Mouse (Mus musculus): ENCODE measurements around the gene Mrpl51. TPM values are rescaled to one million over a fixed set of nuclear protein-coding genes. Genes with fewer than 3 reads are reported as not detected.
"Not testable (repeated sequence)": the region's sequence is repeated elsewhere in the genome, so short reads cannot be mapped to it uniquely, and the experiment has no call there.

Mrpl51 gene
- polyA plus RNA-seq, 1 experiment from 2014 or later, result 202 TPM

- 83% methylated on average over 8 of the region's 8 CpGs for WGBS
- no peak overlapping the region for H3K27ac ChIP-seq (ENCODE audit: low read length)
- ATAC-seq (ENCODE audit: insufficient number of reproducible peaks, insufficient read depth, low FRiP score, low read depth), result no peak
- no peak overlapping the region for H3K4me2 ChIP-seq (replicated peaks; ENCODE audit: low read depth, low read length)
- H3K4me1 ChIP-seq (ENCODE audit: control insufficient read depth, insufficient read depth, low read length), result no peaks in the 10 kb centered on the region
- H3K4me3 ChIP-seq (ENCODE audit: low read depth, low read length), result no peak overlapping the region
- no peaks in the 10 kb centered on the region for H3K9me3 ChIP-seq (ENCODE audit: control insufficient read depth, low read depth, low read length)
- H3K9ac ChIP-seq (replicated peaks; ENCODE audit: low read depth, low read length), result no peak overlapping the region
- H3K36me3 ChIP-seq (ENCODE audit: control insufficient read depth, insufficient read depth, low read length), result peaks cover 17% of the 10 kb centered on the region; the same call in 1 of the 2 replicates
- no peaks in the 10 kb centered on the region for H3K27me3 ChIP-seq (ENCODE audit: control insufficient read depth, insufficient read depth, low read length)
These were observed 36.3 kb upstream of the Mrpl51 start for GRCm38 (mm10) chr6:125155262-125155661.

DNA sequence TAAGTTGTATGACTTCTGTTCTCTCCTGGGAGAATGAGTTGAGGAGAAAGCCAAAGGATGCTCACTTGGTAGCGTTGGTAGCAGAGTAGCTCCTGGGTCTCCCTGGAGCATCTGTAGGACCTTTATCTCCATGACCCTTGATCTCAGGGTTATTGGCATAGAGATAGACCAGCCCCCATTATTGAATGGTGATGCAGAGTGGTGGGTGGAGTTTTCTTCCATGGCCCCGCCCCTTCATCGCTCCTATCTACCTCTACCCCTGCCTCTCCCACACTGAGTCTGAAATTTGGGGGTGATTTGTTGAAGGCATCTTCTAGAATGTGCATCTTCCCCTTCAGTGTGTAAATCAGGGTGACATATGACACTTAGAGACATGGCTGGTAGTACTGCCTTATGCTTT, 35.1 kb upstream of the Mrpl51 start:
- no peak overlapping the region for H3K9ac ChIP-seq (replicated peaks; ENCODE audit: low read depth, low read length)
- ATAC-seq (ENCODE audit: insufficient number of reproducible peaks, insufficient read depth, low FRiP score, low read depth), result no peak
- no peak overlapping the region for H3K4me2 ChIP-seq (replicated peaks; ENCODE audit: low read depth, low read length)
- no peak overlapping the region for H3K27ac ChIP-seq (ENCODE audit: low read length)
- no peak overlapping the region for H3K4me3 ChIP-seq (ENCODE audit: low read depth, low read length)
- 92% methylated on average over 3 of the region's 3 CpGs for WGBS
- peaks cover 29% of the 10 kb centered on the region for H3K36me3 ChIP-seq (ENCODE audit: control insufficient read depth, insufficient read depth, low read length)
- H3K9me3 ChIP-seq (ENCODE audit: control insufficient read depth, low read depth, low read length), result no peaks in the 10 kb centered on the region
- H3K4me1 ChIP-seq (ENCODE audit: control insufficient read depth, insufficient read depth, low read length), result no peaks in the 10 kb centered on the region
- H3K27me3 ChIP-seq (ENCODE audit: control insufficient read depth, insufficient read depth, low read length), result no peaks in the 10 kb centered on the region

DNA sequence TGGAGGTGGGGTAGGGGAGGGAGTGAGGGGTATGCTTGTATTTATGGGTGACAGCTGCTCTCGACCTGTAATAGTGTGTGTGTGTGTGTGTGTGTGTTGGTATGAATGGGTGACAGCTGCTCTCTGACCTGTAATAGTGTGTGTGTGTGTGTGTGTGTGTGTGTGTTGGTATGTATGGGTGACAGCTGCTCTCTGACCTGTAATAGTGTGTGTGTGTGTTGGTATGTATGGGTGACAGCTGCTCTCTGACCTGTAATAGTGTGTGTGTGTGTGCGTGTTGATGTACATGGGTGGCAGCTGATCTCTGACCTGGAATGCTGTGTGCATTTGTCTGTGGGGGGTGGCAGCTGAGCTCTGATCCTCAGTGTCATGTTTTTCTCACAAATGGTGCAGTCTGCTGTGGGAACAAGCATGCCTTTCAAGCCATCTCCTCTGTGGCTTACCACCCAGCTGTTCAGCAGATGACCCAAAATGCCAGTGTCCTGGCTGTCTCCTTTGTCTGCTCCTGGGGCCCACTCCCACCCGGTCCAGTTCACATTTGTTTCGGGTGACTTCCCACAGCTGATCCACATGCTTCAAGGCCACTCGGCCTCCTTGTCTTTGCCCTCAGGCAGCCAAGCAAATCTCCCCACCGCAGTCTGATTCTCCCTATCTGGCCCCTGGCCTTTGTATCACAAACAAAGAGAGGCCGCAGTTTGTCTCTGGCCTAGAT, 34.5 kb upstream of the Mrpl51 start:
- no peaks in the 10 kb centered on the region for H3K27me3 ChIP-seq (ENCODE audit: control insufficient read depth, insufficient read depth, low read length)
- no peak overlapping the region for H3K9ac ChIP-seq (replicated peaks; ENCODE audit: low read depth, low read length)
- 65% methylated on average over 7 of the region's 7 CpGs for WGBS
- H3K4me3 ChIP-seq (ENCODE audit: low read depth, low read length), result no peak overlapping the region
- peaks cover 30% of the 10 kb centered on the region for H3K36me3 ChIP-seq (ENCODE audit: control insufficient read depth, insufficient read depth, low read length)
- no peak overlapping the region for H3K4me2 ChIP-seq (replicated peaks; ENCODE audit: low read depth, low read length)
- H3K27ac ChIP-seq (ENCODE audit: low read length), result no peak overlapping the region
- no peaks in the 10 kb centered on the region for H3K9me3 ChIP-seq (ENCODE audit: control insufficient read depth, low read depth, low read length)
- ATAC-seq (ENCODE audit: insufficient number of reproducible peaks, insufficient read depth, low FRiP score, low read depth), result no peak
- no peaks in the 10 kb centered on the region for H3K4me1 ChIP-seq (ENCODE audit: control insufficient read depth, insufficient read depth, low read length)

DNA sequence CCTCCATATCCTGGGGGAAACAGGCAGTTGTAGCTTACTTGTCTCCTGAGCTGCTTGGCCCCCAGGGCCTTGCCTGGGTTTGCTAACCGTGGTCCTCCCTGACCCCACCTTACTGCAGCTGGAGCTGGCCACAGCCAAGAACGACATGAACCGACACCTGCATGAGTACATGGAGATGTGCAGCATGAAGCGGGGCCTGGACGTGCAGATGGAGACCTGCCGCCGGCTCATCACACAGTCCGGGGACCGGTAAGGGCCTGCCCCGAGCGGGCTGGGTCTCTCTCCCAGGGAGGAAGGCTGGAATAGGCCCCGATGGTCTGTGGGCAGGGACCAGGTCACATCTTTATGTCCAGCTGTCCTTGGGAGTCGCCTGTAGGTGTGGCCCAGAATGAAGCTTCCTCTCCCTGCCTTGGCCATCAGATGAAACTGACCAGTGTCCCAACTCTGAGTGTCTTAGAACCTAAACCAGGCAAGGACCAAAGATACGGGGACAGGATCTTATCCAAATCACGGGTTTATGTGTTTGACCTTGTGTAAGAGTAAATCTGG, 32.6 kb upstream of the Mrpl51 start:
- Histone ChIP-seq H3K4me1 (ENCODE audit: control insufficient read depth, insufficient read depth, low read length) (peaks cover 8% of the 10 kb centered on the region), H3K27me3 (ENCODE audit: control insufficient read depth, insufficient read depth, low read length) (no peaks in the 10 kb centered on the region), H3K4me2 (replicated peaks; ENCODE audit: low read depth, low read length) (no peak overlapping the region), H3K4me3 (ENCODE audit: low read depth, low read length) (no peak overlapping the region), H3K27ac (ENCODE audit: low read length) (no peak overlapping the region), H3K9ac (replicated peaks; ENCODE audit: low read depth, low read length) (no peak overlapping the region), H3K9me3 (ENCODE audit: control insufficient read depth, low read depth, low read length) (no peaks in the 10 kb centered on the region), H3K36me3 (ENCODE audit: control insufficient read depth, insufficient read depth, low read length) (peaks cover 36% of the 10 kb centered on the region)
- 83% methylated on average over 15 of the region's 15 CpGs for WGBS
- no peak for ATAC-seq (ENCODE audit: insufficient number of reproducible peaks, insufficient read depth, low FRiP score, low read depth)

- Histone ChIP-seq H3K4me1 (ENCODE audit: control insufficient read depth, insufficient read depth, low read length) (peaks cover 8% of the 10 kb centered on the region), H3K27ac (ENCODE audit: low read length) (no peak overlapping the region)
- 73% methylated on average over 7 of the region's 7 CpGs for WGBS
These were observed 31.6 kb upstream of the Mrpl51 start for GRCm38 (mm10) chr6:125159773-125160557.

GRCm38 (mm10) chr6:125160558-125160853, 31.1 kb upstream of the Mrpl51 start:
- no peaks in the 10 kb centered on the region for H3K27me3 ChIP-seq (ENCODE audit: control insufficient read depth, insufficient read depth, low read length)
- 53% methylated on average over 10 of the region's 10 CpGs for WGBS
- no peak overlapping the region for H3K9ac ChIP-seq (replicated peaks; ENCODE audit: low read depth, low read length)
- H3K36me3 ChIP-seq (ENCODE audit: control insufficient read depth, insufficient read depth, low read length), result peaks cover 37% of the 10 kb centered on the region
- no peak overlapping the region for H3K4me3 ChIP-seq (ENCODE audit: low read depth, low read length)
- H3K9me3 ChIP-seq (ENCODE audit: control insufficient read depth, low read depth, low read length), result no peaks in the 10 kb centered on the region
- H3K4me1 ChIP-seq (ENCODE audit: control insufficient read depth, insufficient read depth, low read length), result peaks cover 8% of the 10 kb centered on the region
- no peak overlapping the region for H3K4me2 ChIP-seq (replicated peaks; ENCODE audit: low read depth, low read length)
- no peak for ATAC-seq (ENCODE audit: insufficient number of reproducible peaks, insufficient read depth, low FRiP score, low read depth)
- H3K27ac ChIP-seq (ENCODE audit: low read length), result no peak overlapping the region

More at GRCm38 (mm10) chr6:125159773-125160557, 31.6 kb upstream of the Mrpl51 start:
- H3K4me2 ChIP-seq (replicated peaks; ENCODE audit: low read depth, low read length), result no peak overlapping the region
- H3K9ac ChIP-seq (replicated peaks; ENCODE audit: low read depth, low read length), result no peak overlapping the region
- H3K4me3 ChIP-seq (ENCODE audit: low read depth, low read length), result no peak overlapping the region
- peaks cover 37% of the 10 kb centered on the region for H3K36me3 ChIP-seq (ENCODE audit: control insufficient read depth, insufficient read depth, low read length)
- no peaks in the 10 kb centered on the region for H3K27me3 ChIP-seq (ENCODE audit: control insufficient read depth, insufficient read depth, low read length)
- no peaks in the 10 kb centered on the region for H3K9me3 ChIP-seq (ENCODE audit: control insufficient read depth, low read depth, low read length)
- no peak for ATAC-seq (ENCODE audit: insufficient number of reproducible peaks, insufficient read depth, low FRiP score, low read depth)

DNA sequence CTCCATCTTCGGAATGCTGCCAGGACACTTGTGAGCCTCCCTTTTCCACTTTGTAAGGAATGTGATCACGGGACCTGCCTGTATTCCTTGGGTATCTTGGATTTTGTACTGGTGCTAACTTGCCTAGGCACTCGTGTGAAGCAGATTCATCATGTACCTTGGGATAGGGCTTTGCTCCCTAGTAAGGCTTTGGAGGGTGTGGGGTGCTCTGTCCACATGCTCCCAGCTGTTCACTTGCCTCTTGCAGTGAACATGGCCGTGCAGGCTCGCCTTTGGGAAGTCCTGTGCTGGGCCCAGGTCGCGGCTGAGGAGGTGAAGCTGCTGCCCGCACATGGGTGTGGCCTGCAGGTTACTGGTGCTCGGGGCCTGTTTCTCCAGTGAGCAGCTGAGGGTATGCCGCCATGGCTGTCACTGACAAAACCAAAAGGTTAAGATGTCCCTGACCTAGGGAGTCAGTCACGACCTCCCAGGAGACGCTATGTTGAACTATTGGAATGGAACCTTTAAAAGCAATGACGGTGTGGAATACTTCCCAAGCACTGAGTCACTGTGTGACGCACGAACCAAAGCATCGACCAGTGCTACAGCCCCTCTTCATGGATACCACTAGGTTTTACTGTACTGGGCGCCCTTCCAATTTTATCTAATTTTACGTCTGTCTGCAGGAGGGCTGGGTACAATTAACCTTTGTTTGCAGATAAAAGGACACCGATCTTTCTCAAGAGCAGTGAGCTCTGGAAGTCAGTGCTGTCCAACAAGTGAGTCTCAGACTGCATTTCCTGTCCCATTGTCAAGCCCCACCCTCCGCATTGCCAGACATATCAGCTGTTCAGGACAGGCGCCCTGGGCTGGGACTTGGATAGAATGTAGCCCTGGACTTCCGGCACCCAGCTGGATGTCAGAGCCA, 30.5 kb upstream of the Mrpl51 start:
- 20% methylated on average over 22 of the region's 22 CpGs for WGBS
- H3K4me1 ChIP-seq (ENCODE audit: control insufficient read depth, insufficient read depth, low read length), result peaks cover 8% of the 10 kb centered on the region
- no peak overlapping the region for H3K4me3 ChIP-seq (ENCODE audit: low read depth, low read length)
- no peak for ATAC-seq (ENCODE audit: insufficient number of reproducible peaks, insufficient read depth, low FRiP score, low read depth)
- no peaks in the 10 kb centered on the region for H3K27me3 ChIP-seq (ENCODE audit: control insufficient read depth, insufficient read depth, low read length)
- H3K9ac ChIP-seq (replicated peaks; ENCODE audit: low read depth, low read length), result no peak overlapping the region
- H3K27ac ChIP-seq (ENCODE audit: low read length), result no peak overlapping the region; the same call in 1 of the 2 replicates
- H3K9me3 ChIP-seq (ENCODE audit: control insufficient read depth, low read depth, low read length), result no peaks in the 10 kb centered on the region
- H3K4me2 ChIP-seq (replicated peaks; ENCODE audit: low read depth, low read length), result no peak overlapping the region
- H3K36me3 ChIP-seq (ENCODE audit: control insufficient read depth, insufficient read depth, low read length), result peaks cover 37% of the 10 kb centered on the region

- 10% methylated on average over 2 of the region's 5 CpGs for WGBS
- not testable (repeated sequence) for ATAC-seq (ENCODE audit: insufficient number of reproducible peaks, insufficient read depth, low FRiP score, low read depth); H3K27me3 ChIP-seq (ENCODE audit: control insufficient read depth, insufficient read depth, low read length); H3K4me2 ChIP-seq (replicated peaks; ENCODE audit: low read depth, low read length); H3K4me3 ChIP-seq (ENCODE audit: low read depth, low read length); H3K27ac ChIP-seq (ENCODE audit: low read length); H3K9ac ChIP-seq (replicated peaks; ENCODE audit: low read depth, low read length); H3K9me3 ChIP-seq (ENCODE audit: control insufficient read depth, low read depth, low read length)
- Histone ChIP-seq H3K4me1 (ENCODE audit: control insufficient read depth, insufficient read depth, low read length) (peaks cover 15% of the 10 kb centered on the region), H3K36me3 (ENCODE audit: control insufficient read depth, insufficient read depth, low read length) (peaks cover 37% of the 10 kb centered on the region)
These were observed 29.6 kb upstream of the Mrpl51 start for GRCm38 (mm10) chr6:125161971-125162370.
